Mouse (Mus musculus) lung, embryonic 14.5 days (tissue): ENCODE data around the gene Ppp1r3g. TPM values are rescaled to one million over a fixed set of nuclear protein-coding genes. Genes with fewer than 3 reads are reported as not detected.

Experiments
- ATAC-seq: fragments of 200-750 bp; cut with Nextera tagmentation; 2 replicates; pipeline ENCODE4 v1.8.0; 2017; ENCODE audit warnings: mild to moderate bottlenecking, moderate TSS enrichment, moderate library complexity; ENCODE audit not compliant: insufficient read depth
- DNase-seq: peaks from one replicate; pipeline ENCODE4 v3.0.0-alpha.2; 2015
- H3K27ac ChIP-seq: fragments of 300-500 bp; sonication (generic); 2 replicates; pipeline ENCODE4 v1.5.1; 2014; ENCODE audit warnings: low read depth, mild to moderate bottlenecking, moderate library complexity
- H3K27me3 ChIP-seq: fragments of 300-500 bp; sonication (generic); 2 replicates; pipeline ENCODE4 v1.6.1; 2014; ENCODE audit warnings: low read length, control low read depth; ENCODE audit not compliant: insufficient read depth
- H3K36me3 ChIP-seq: fragments of 300-500 bp; sonication (generic); 2 replicates; pipeline ENCODE4 v1.6.1; 2014; ENCODE audit warnings: control low read depth; ENCODE audit not compliant: insufficient read depth
- H3K4me1 ChIP-seq: fragments of 300-500 bp; sonication (generic); 2 replicates; pipeline ENCODE4 v1.6.1; 2014; ENCODE audit warnings: antibody characterized with exemption, control low read depth; ENCODE audit not compliant: insufficient read depth
- H3K4me2 ChIP-seq: fragments of 300-500 bp; sonication (generic); 2 replicates; pipeline ENCODE4 v1.6.1; 2014; ENCODE audit warnings: mild to moderate bottlenecking
- H3K4me3 ChIP-seq: fragments of 300-500 bp; sonication (generic); 2 replicates; pipeline ENCODE4 v1.5.1; 2014; ENCODE audit warnings: low read depth, low read length
- H3K9ac ChIP-seq: fragments of 300-500 bp; sonication (generic); 2 replicates; pipeline ENCODE4 v1.6.1; 2014
- H3K9me3 ChIP-seq: fragments of 300-500 bp; sonication (generic); 2 replicates; pipeline ENCODE4 v1.6.1; 2016; ENCODE audit warnings: low read depth, low read length, control low read depth
- CTCF ChIP-seq: IDR thresholded peaks from 2 replicates; pipeline ENCODE4 v1.5.1; 2016; ENCODE audit warnings: antibody characterized with exemption, low read depth
- WGBS: fragments of 180-500 bp; shearing (Covaris S2); extraction: QIAGEN DNeasy Blood & Tissue Kit; methylation state at CpG from one replicate; pipeline ENCODE4 v1.1.7; 2014; 5-methylcytosine and 5-hydroxymethylcytosine counted together
- polyA plus RNA-seq: library from polyadenylated mRNA; unstranded; fragments of >200 nt; fragmentation: Nextera tagmentation; extraction: Ambion mirVana; gene quantifications from 2 replicates; pipeline ENCODE4 v1.2.1, GENCODE M21; 2014

Ppp1r3g gene
- polyA plus RNA-seq, result 0.86 and 0.96 TPM in 2 replicates

- TF ChIP-seq CTCF, result no peak
- no peaks in the 10 kb centered on the region for H3K36me3 ChIP-seq
- no peak within 1 kb of the TSS for H3K4me2 ChIP-seq
- no peak for ATAC-seq
- 92% methylated on average over 1 of the region's 1 CpGs for WGBS
- H3K4me3 ChIP-seq, result no peak within 1 kb of the TSS
- no peak within 1 kb of the TSS for H3K27ac ChIP-seq
- no peak within 1 kb of the TSS for H3K9ac ChIP-seq
- peaks cover 5% of the 10 kb centered on the region; the same call in 1 of the 2 replicates for H3K9me3 ChIP-seq
- no peaks in the 10 kb centered on the region for H3K4me1 ChIP-seq
- H3K27me3 ChIP-seq, result no peaks in the 10 kb centered on the region
- no peak for DNase-seq
These were observed at the start of gene Ppp1r3g for GRCm38 (mm10) chr13:35958539-35958938. TSS of gene Ppp1r3g (plus strand) at chr13:35958839.

- ATAC-seq (no peak), DNase-seq (no peak)
- no peak for TF ChIP-seq CTCF
- no peak overlapping the region for H3K9ac ChIP-seq
- no peaks in the 10 kb centered on the region for H3K36me3 ChIP-seq
- no peaks in the 10 kb centered on the region for H3K27me3 ChIP-seq
- H3K4me2 ChIP-seq, result no peak overlapping the region
- no peak overlapping the region for H3K27ac ChIP-seq
- H3K4me1 ChIP-seq, result no peaks in the 10 kb centered on the region
- WGBS, result 77% methylated on average over 1 of the region's 1 CpGs
- H3K4me3 ChIP-seq, result no peak overlapping the region
- no peaks in the 10 kb centered on the region for H3K9me3 ChIP-seq
These were observed 47.2 kb upstream of the Ppp1r3g start for GRCm38 (mm10) chr13:35911476-35911875.

- no peaks in the 10 kb centered on the region for H3K4me1 ChIP-seq
- WGBS, result 76% methylated on average over 2 of the region's 2 CpGs
- H3K9ac ChIP-seq, result no peak overlapping the region
- no peak for TF ChIP-seq CTCF
- H3K27me3 ChIP-seq, result no peaks in the 10 kb centered on the region
- H3K27ac ChIP-seq, result no peak overlapping the region
- H3K4me2 ChIP-seq, result no peak overlapping the region
- no peak for DNase-seq
- H3K36me3 ChIP-seq, result no peaks in the 10 kb centered on the region
- no peak overlapping the region for H3K4me3 ChIP-seq
- 0 out of 2 replicates have a peak, but pooled peaks cover 5% of the 10 kb centered on the region for H3K9me3 ChIP-seq
- no peak for ATAC-seq
These were observed 20.6 kb upstream of the Ppp1r3g start for GRCm38 (mm10) chr13:35937991-35938390.

- H3K9me3 ChIP-seq, result 0 out of 2 replicates have a peak, but pooled peaks cover 4% of the 10 kb centered on the region
These were observed 18.6 kb upstream of the Ppp1r3g start for GRCm38 (mm10) chr13:35939871-35940665.

GRCm38 (mm10) chr13:35940934-35941333, 17.7 kb upstream of the Ppp1r3g start:
- Histone ChIP-seq H3K4me3 (no peak overlapping the region), H3K9ac (no peak overlapping the region), H3K27me3 (no peaks in the 10 kb centered on the region), H3K9me3 (no peaks in the 10 kb centered on the region), H3K4me1 (no peaks in the 10 kb centered on the region), H3K4me2 (no peak overlapping the region), H3K36me3 (no peaks in the 10 kb centered on the region), H3K27ac (no peak overlapping the region)
- no peak for ATAC-seq
- TF ChIP-seq CTCF, result no peak
- WGBS, result 86% methylated on average over 5 of the region's 5 CpGs
- no peak for DNase-seq

More at GRCm38 (mm10) chr13:35939871-35940665, 18.6 kb upstream of the Ppp1r3g start:
- H3K36me3 ChIP-seq, result no peaks in the 10 kb centered on the region
- H3K4me3 ChIP-seq, result no peak overlapping the region
- WGBS, result 51% methylated on average over 18 of the region's 18 CpGs
- no peak for TF ChIP-seq CTCF
- no peak overlapping the region for H3K9ac ChIP-seq
- no peak for DNase-seq
- H3K27ac ChIP-seq, result no peak overlapping the region
- H3K4me2 ChIP-seq, result no peak overlapping the region
- H3K27me3 ChIP-seq, result no peaks in the 10 kb centered on the region
- H3K4me1 ChIP-seq, result no peaks in the 10 kb centered on the region
- ATAC-seq, result no peak

- no peak for TF ChIP-seq CTCF
- H3K27me3 ChIP-seq, result no peaks in the 10 kb centered on the region
- no peaks in the 10 kb centered on the region for H3K4me1 ChIP-seq
- H3K4me2 ChIP-seq, result no peak overlapping the region
- no peak overlapping the region for H3K9ac ChIP-seq
- no peak overlapping the region for H3K27ac ChIP-seq
- ATAC-seq, result no peak
- 62% methylated on average over 20 of the region's 20 CpGs for WGBS
- no peak for DNase-seq
- H3K4me3 ChIP-seq, result no peak overlapping the region
- H3K36me3 ChIP-seq, result no peaks in the 10 kb centered on the region
- no peaks in the 10 kb centered on the region for H3K9me3 ChIP-seq
These were observed 11.8 kb upstream of the Ppp1r3g start for GRCm38 (mm10) chr13:35946659-35947353.

GRCm38 (mm10) chr13:35947354-35948000, 11.2 kb upstream of the Ppp1r3g start:
- Histone ChIP-seq H3K4me1 (no peaks in the 10 kb centered on the region), H3K4me3 (no peak overlapping the region), H3K36me3 (no peaks in the 10 kb centered on the region), H3K9ac (no peak overlapping the region), H3K4me2 (no peak overlapping the region), H3K27me3 (no peaks in the 10 kb centered on the region), H3K9me3 (no peaks in the 10 kb centered on the region), H3K27ac (no peak overlapping the region)
- TF ChIP-seq CTCF, result peak; percentile 94
- WGBS, result 19% methylated on average over 14 of the region's 14 CpGs
- ATAC-seq (no peak), DNase-seq (peak; percentile 93)
